Mouse (Mus musculus) heart, adult 8-10 months (tissue): ENCODE data around the gene Isoc2a. TPM values are rescaled to one million over a fixed set of nuclear protein-coding genes. Genes with fewer than 3 reads are reported as not detected.

Source experiments
- DNase-seq: peaks from one replicate; pipeline ENCODE4 v3.0.0; 2022; ENCODE audit warnings: low spot score
- total RNA-seq, 4 experiments: library from RNA; stranded (reverse); gene quantifications; 2 replicates each; pipeline ENCODE4 v1.2.4; 2022

The Isoc2a gene
- total RNA-seq, 4 experiments from 2014 or later, result 52.2 to 62.9 (median 54.4) TPM

GRCm38 (mm10) chr7:4940068-4940479 lies 63.1 kb downstream of the Isoc2a start:
- DNase-seq, result peak; percentile 89

GRCm38 (mm10) chr7:4942673-4943072 lies 65.7 kb downstream of the Isoc2a start:
- no peak for DNase-seq

GRCm38 (mm10) chr7:4943223-4943815 lies 66.4 kb downstream of the Isoc2a start:
- peak; percentile 97 for DNase-seq

Other genes starting within 250 kb of the Isoc2a start
- gene Tmem86b, start 245.7 kb upstream of the Isoc2a start, total RNA-seq, result 1 to 10 TPM; 4.2 to 6.0 (median 4.8) TPM
- 10 to 100 TPM; 70.5 to 77.7 (median 75.8) TPM for gene Ppp6r1, start 218.1 kb upstream of the Isoc2a start, total RNA-seq
- gene Hspbp1, start 192.1 kb upstream of the Isoc2a start, total RNA-seq, result 10 to 100 TPM; 28.4 to 36.3 (median 33.5) TPM
- 1 to 10 TPM in 2 of 4 experiments, under 1 TPM in 2; 0.57 to 1.2 (median 0.98) TPM for gene Brsk1, start 186.5 kb upstream of the Isoc2a start, total RNA-seq
- under 1 TPM in 3 of 4 experiments, not detected in 1; 0.12 to 0.24 (median 0.17) TPM for gene Tmem150b, start 151.9 kb upstream of the Isoc2a start, total RNA-seq
- 10 to 100 TPM in 2 of 4 experiments, 1 to 10 TPM in 2; 7.5 to 10.8 (median 9.7) TPM for gene Kmt5c, start 137.0 kb upstream of the Isoc2a start, total RNA-seq
- gene Cox6b2, start 124.1 kb upstream of the Isoc2a start, total RNA-seq, result 1 to 10 TPM; 1.8 to 3.8 (median 2.8) TPM
- not detected for gene Fam71e2, start 105.9 kb upstream of the Isoc2a start, total RNA-seq
- under 1 TPM in 1 of 4 experiments, not detected in 3; 0.19 TPM for gene Il11, start 94.3 kb upstream of the Isoc2a start, total RNA-seq
- gene Tmem190, start 94.2 kb upstream of the Isoc2a start, total RNA-seq, result not detected
- 1 to 10 TPM; 2.2 to 5.5 (median 5.0) TPM for gene Tmem238, start 87.5 kb upstream of the Isoc2a start, total RNA-seq
- gene Rpl28, start 84.3 kb upstream of the Isoc2a start, total RNA-seq, result 100 to 1,000 TPM; 453 to 560 (median 508) TPM
- 100 to 1,000 TPM in 1 of 4 experiments, 10 to 100 TPM in 3; 76.2 to 103 (median 88.7) TPM for gene Ube2s, start 64.6 kb upstream of the Isoc2a start, total RNA-seq
- under 1 TPM in 3 of 4 experiments, not detected in 1; 0.09 to 0.56 (median 0.25) TPM for gene Shisa7, start 32.5 kb upstream of the Isoc2a start, total RNA-seq
- gene Isoc2b, start 6.9 kb upstream of the Isoc2a start, total RNA-seq, result 1 to 10 TPM; 5.3 to 6.1 (median 6.0) TPM
- gene Gm36210, start 29.4 kb downstream of the Isoc2a start, total RNA-seq, result under 1 TPM in 2 of 4 experiments, not detected in 2; 0.22 to 0.43 TPM
- gene Zfp628, start 38.1 kb downstream of the Isoc2a start, total RNA-seq, result 1 to 10 TPM; 6.4 to 8.4 (median 7.5) TPM
- gene Nat14, start 44.9 kb downstream of the Isoc2a start, total RNA-seq, result 1 to 10 TPM; 4.7 to 6.7 (median 5.3) TPM
- 1 to 10 TPM; 1.4 to 2.5 (median 1.9) TPM for gene Ssc5d, start 48.6 kb downstream of the Isoc2a start, total RNA-seq
- gene Sbk2, start 87.3 kb downstream of the Isoc2a start, total RNA-seq, result 10 to 100 TPM; 27.3 to 40.6 (median 33.1) TPM
- 10 to 100 TPM; 28.3 to 70.4 (median 46.3) TPM for gene Sbk3, start 94.0 kb downstream of the Isoc2a start, total RNA-seq
- 10 to 100 TPM in 3 of 4 experiments, 1 to 10 TPM in 1; 9.7 to 19.8 (median 11.8) TPM for gene Zfp579, start 119.0 kb downstream of the Isoc2a start, total RNA-seq
- gene Zfp524, start 137.3 kb downstream of the Isoc2a start, total RNA-seq, result 10 to 100 TPM in 2 of 4 experiments, 1 to 10 TPM in 2; 7.2 to 12.1 (median 9.5) TPM
- gene Fiz1, start 137.5 kb downstream of the Isoc2a start, total RNA-seq, result 10 to 100 TPM; 15.2 to 25.9 (median 17.5) TPM
- gene Gm44973, start 138.3 kb downstream of the Isoc2a start, total RNA-seq, result not detected
- gene Zfp865, start 143.2 kb downstream of the Isoc2a start, total RNA-seq, result 10 to 100 TPM; 11.5 to 13.3 (median 12.8) TPM
- gene Ccdc106, start 143.4 kb downstream of the Isoc2a start, total RNA-seq, result under 1 TPM in 1 of 4 experiments, not detected in 3; 0.22 TPM
- under 1 TPM in 1 of 4 experiments, not detected in 3; 0.37 TPM for gene 4632433K11Rik, start 157.0 kb downstream of the Isoc2a start, total RNA-seq
- 1 to 10 TPM; 4.9 to 7.4 (median 6.0) TPM for gene Zfp784, start 161.3 kb downstream of the Isoc2a start, total RNA-seq
- 1 to 10 TPM; 3.2 to 4.4 (median 4.0) TPM for gene Zfp580, start 174.4 kb downstream of the Isoc2a start, total RNA-seq
- 10 to 100 TPM; 61.7 to 69.8 (median 64.9) TPM for gene U2af2, start 185.0 kb downstream of the Isoc2a start, total RNA-seq
- 100 to 1,000 TPM; 164 to 192 (median 185) TPM for gene Epn1, start 203.1 kb downstream of the Isoc2a start, total RNA-seq
- gene Rfpl4, start 239.8 kb downstream of the Isoc2a start, total RNA-seq, result not detected
- 1 to 10 TPM; 7.4 to 9.7 (median 8.9) TPM for gene Rasl2-9, start 248.8 kb downstream of the Isoc2a start, total RNA-seq